Mouse (Mus musculus): ENCODE measurements around the gene Prep. TPM values are rescaled to one million over a fixed set of nuclear protein-coding genes. Genes with fewer than 3 reads are reported as not detected.

The Prep gene
- polyA plus RNA-seq (2014; fragmentation: Nextera tagmentation; extraction: Ambion mirVana): 27.3 and 29.2 TPM in 2 replicates

DNA sequence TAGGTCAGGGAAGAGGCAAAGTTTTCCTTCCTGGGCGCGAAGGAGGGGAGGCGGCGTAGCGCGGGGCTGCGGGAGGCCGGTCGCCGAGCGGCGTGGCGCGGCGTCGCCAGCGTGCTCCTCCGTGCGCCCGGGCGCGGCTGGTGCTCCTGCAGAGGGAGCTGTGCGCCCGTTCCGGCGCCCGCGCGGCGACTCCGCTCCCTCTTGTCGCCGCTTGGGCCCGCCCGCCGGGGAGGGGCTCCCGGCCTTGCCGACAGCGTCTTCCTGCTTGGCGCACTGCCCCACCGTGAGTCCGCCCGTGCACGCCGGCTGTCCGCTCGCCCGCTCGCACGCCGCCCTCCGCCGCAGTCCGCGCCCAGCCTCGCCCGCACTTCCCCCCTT, at the start of gene Prep:
Prep (plus strand) TSS at position 273 of the 378 bp plus-strand sequence.
- peak; percentile 97 for DNase-seq (ENCODE audit: low spot score, missing footprints)
- no peaks in the 10 kb centered on the region for H3K36me3 ChIP-seq (ENCODE audit: control insufficient read depth, insufficient read depth, low read length)
- peak within 1 kb of the TSS; percentile 68 for H3K27ac ChIP-seq (ENCODE audit: low read depth, low read length)
- no peaks in the 10 kb centered on the region for H3K27me3 ChIP-seq (ENCODE audit: control insufficient read depth, insufficient read depth, low read length)
- no peaks in the 10 kb centered on the region for H3K9me3 ChIP-seq (ENCODE audit: control insufficient read depth, low read length)
- peak within 1 kb of the TSS; percentile 93 for H3K9ac ChIP-seq (ENCODE audit: low read length)
- ATAC-seq (ENCODE audit: low FRiP score): peak; percentile 96
- peaks cover 6% of the 10 kb centered on the region; the same call in 1 of the 2 replicates for H3K4me1 ChIP-seq (ENCODE audit: control insufficient read depth, insufficient read depth, low read length)
- WGBS: under 1% methylated on average over 49 of the region's 57 CpGs
- H3K4me3 ChIP-seq (ENCODE audit: low read depth, low read length): peak within 1 kb of the TSS; percentile 85
- H3K4me2 ChIP-seq: peak within 1 kb of the TSS; percentile 68

DNA sequence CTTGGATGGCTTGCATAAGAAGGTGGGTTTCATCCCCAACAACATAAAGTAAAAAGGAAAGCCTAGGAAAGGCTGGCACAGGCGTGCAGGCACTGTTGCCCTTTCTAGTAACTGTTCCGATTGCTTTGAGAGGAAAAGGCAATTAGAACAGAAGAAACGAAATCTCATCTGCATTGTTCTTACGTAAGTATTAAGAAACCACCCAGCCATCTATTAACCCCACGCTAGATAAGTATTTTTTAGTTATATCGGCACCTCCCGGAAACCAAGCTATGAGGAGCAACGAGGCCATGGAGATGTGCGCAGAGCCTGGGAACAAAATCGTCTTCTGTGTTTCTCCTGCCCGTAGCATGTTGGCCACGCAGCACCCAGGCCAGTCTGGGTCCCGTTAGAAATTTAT, 49.7 kb upstream of the Prep start:
- no peaks in the 10 kb centered on the region for H3K27me3 ChIP-seq (ENCODE audit: control insufficient read depth, insufficient read depth, low read length)
- 98% methylated on average over 13 of the region's 13 CpGs for WGBS
- DNase-seq (ENCODE audit: low spot score, missing footprints): peak; percentile 73
- H3K27ac ChIP-seq (ENCODE audit: low read depth, low read length): no peak overlapping the region
- H3K36me3 ChIP-seq (ENCODE audit: control insufficient read depth, insufficient read depth, low read length): no peaks in the 10 kb centered on the region
- H3K4me3 ChIP-seq (ENCODE audit: low read depth, low read length): no peak overlapping the region
- no peak overlapping the region for H3K9ac ChIP-seq (ENCODE audit: low read length)
- no peak overlapping the region for H3K4me2 ChIP-seq
- H3K4me1 ChIP-seq (ENCODE audit: control insufficient read depth, insufficient read depth, low read length): no peaks in the 10 kb centered on the region
- H3K9me3 ChIP-seq (ENCODE audit: control insufficient read depth, low read length): peaks cover 2% of the 10 kb centered on the region; the same call in 1 of the 2 replicates
- ATAC-seq (ENCODE audit: low FRiP score): no peak

DNA sequence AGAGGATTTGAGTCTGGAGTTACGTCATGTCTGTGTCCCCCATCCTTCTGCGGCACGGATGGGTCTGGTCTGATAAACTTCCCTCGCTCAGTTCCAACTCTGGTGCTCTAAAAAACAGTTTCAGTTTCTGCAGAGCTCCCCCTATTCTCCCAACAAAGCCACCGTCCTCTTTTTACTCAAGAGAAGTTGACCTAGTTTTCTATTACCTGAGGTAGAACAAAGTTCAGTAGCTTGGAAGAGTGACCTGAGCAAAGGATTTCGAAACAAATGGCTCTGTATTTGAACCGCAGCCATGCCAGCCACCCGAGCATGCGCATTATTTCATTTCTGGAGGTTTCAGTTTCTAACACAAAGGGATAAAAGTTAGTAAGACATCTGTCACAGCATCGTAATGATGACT, 49.2 kb upstream of the Prep start:
- Histone ChIP-seq H3K4me2 (no peak overlapping the region), H3K4me1 (ENCODE audit: control insufficient read depth, insufficient read depth, low read length) (no peaks in the 10 kb centered on the region), H3K27ac (ENCODE audit: low read depth, low read length) (no peak overlapping the region), H3K9me3 (ENCODE audit: control insufficient read depth, low read length) (peaks cover 2% of the 10 kb centered on the region; the same call in 1 of the 2 replicates), H3K36me3 (ENCODE audit: control insufficient read depth, insufficient read depth, low read length) (no peaks in the 10 kb centered on the region), H3K9ac (ENCODE audit: low read length) (no peak overlapping the region), H3K27me3 (ENCODE audit: control insufficient read depth, insufficient read depth, low read length) (no peaks in the 10 kb centered on the region), H3K4me3 (ENCODE audit: low read depth, low read length) (no peak overlapping the region)
- 91% methylated on average over 10 of the region's 10 CpGs for whole genome bisulfite sequencing
- DNase-seq (ENCODE audit: low spot score, missing footprints) (no peak), ATAC-seq (ENCODE audit: low FRiP score) (no peak)

DNA sequence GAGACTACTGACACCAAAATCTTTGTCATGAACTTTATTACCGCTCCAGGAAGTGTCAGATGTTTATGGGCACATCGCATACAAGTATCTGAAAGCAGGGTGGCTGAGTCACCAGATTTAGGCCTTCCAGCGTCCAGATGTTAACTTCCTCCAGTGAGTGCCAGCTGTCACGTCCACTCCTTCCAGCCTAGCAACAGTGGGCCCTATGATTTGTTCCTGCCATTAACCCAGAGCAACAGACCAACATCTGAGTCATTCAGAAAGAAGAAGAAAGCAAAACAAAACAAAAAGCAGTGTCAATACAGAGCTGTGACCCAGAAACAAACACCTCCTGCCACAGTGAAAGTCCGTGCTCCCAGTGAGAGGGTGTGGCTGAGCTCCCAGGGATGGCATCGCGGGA, 47.6 kb upstream of the Prep start:
- H3K4me2 ChIP-seq: no peak overlapping the region
- DNase-seq (ENCODE audit: low spot score, missing footprints): no peak
- 45% methylated on average over 7 of the region's 7 CpGs for WGBS
- no peaks in the 10 kb centered on the region for H3K4me1 ChIP-seq (ENCODE audit: control insufficient read depth, insufficient read depth, low read length)
- peaks cover 2% of the 10 kb centered on the region; the same call in 1 of the 2 replicates for H3K9me3 ChIP-seq (ENCODE audit: control insufficient read depth, low read length)
- no peak overlapping the region for H3K27ac ChIP-seq (ENCODE audit: low read depth, low read length)
- H3K27me3 ChIP-seq (ENCODE audit: control insufficient read depth, insufficient read depth, low read length): no peaks in the 10 kb centered on the region
- no peak overlapping the region for H3K4me3 ChIP-seq (ENCODE audit: low read depth, low read length)
- no peak overlapping the region for H3K9ac ChIP-seq (ENCODE audit: low read length)
- ATAC-seq (ENCODE audit: low FRiP score): no peak
- H3K36me3 ChIP-seq (ENCODE audit: control insufficient read depth, insufficient read depth, low read length): no peaks in the 10 kb centered on the region

DNA sequence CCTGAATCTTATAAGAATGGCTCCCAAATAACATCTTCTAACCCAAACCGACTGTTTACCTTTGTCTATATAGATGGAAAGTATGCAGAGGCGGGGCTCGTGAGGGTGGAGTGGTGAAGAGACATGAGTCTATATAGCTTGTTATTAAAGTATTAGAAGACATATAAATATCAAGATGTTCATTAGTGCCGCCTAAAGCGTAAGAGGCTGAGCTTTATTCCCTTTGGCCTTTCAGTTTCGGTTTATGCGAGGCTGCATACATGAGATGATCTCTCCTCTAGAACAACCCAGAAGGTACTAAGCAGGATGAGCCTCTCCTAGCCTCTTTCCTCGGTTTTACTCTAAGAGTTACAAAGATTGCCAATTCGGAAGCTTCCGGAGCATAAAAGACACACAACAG, 47.2 kb upstream of the Prep start:
- no peak overlapping the region for H3K4me2 ChIP-seq
- H3K27ac ChIP-seq (ENCODE audit: low read depth, low read length): no peak overlapping the region
- no peak for ATAC-seq (ENCODE audit: low FRiP score)
- peak; percentile 69 for DNase-seq (ENCODE audit: low spot score, missing footprints)
- 89% methylated on average over 10 of the region's 10 CpGs for WGBS
- no peak overlapping the region for H3K4me3 ChIP-seq (ENCODE audit: low read depth, low read length)
- H3K36me3 ChIP-seq (ENCODE audit: control insufficient read depth, insufficient read depth, low read length): no peaks in the 10 kb centered on the region
- H3K4me1 ChIP-seq (ENCODE audit: control insufficient read depth, insufficient read depth, low read length): no peaks in the 10 kb centered on the region
- no peak overlapping the region for H3K9ac ChIP-seq (ENCODE audit: low read length)
- peaks cover 2% of the 10 kb centered on the region; the same call in 1 of the 2 replicates for H3K9me3 ChIP-seq (ENCODE audit: control insufficient read depth, low read length)
- no peaks in the 10 kb centered on the region for H3K27me3 ChIP-seq (ENCODE audit: control insufficient read depth, insufficient read depth, low read length)

DNA sequence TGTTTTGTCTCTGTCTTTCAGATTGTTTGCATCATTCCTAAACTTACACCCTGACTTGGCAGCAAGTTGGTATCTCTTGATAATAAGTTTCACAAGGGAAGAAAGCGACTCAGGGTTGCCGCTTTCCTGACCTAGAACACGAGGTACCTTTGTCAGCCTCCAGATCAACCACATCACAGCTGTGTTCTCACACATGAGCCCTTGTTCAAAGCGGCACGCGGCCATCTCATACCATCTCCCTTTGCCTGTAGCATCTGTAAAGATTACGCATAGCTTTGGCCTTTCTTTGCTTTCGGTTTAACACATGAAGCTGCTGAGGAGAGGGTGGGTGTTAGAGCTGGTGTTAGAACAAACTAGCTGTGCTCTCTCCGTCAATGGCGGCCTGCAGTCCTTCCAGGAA, 46.7 kb upstream of the Prep start:
- no peak overlapping the region for H3K9ac ChIP-seq (ENCODE audit: low read length)
- no peak overlapping the region for H3K27ac ChIP-seq (ENCODE audit: low read depth, low read length)
- H3K4me3 ChIP-seq (ENCODE audit: low read depth, low read length): no peak overlapping the region
- H3K4me2 ChIP-seq: no peak overlapping the region
- H3K27me3 ChIP-seq (ENCODE audit: control insufficient read depth, insufficient read depth, low read length): no peaks in the 10 kb centered on the region
- ATAC-seq (ENCODE audit: low FRiP score) (no peak), DNase-seq (ENCODE audit: low spot score, missing footprints) (no peak)
- H3K9me3 ChIP-seq (ENCODE audit: control insufficient read depth, low read length): peaks cover 2% of the 10 kb centered on the region; the same call in 1 of the 2 replicates
- H3K4me1 ChIP-seq (ENCODE audit: control insufficient read depth, insufficient read depth, low read length): no peaks in the 10 kb centered on the region; the same call in 1 of the 2 replicates
- 93% methylated on average over 10 of the region's 10 CpGs for WGBS
- H3K36me3 ChIP-seq (ENCODE audit: control insufficient read depth, insufficient read depth, low read length): no peaks in the 10 kb centered on the region

DNA sequence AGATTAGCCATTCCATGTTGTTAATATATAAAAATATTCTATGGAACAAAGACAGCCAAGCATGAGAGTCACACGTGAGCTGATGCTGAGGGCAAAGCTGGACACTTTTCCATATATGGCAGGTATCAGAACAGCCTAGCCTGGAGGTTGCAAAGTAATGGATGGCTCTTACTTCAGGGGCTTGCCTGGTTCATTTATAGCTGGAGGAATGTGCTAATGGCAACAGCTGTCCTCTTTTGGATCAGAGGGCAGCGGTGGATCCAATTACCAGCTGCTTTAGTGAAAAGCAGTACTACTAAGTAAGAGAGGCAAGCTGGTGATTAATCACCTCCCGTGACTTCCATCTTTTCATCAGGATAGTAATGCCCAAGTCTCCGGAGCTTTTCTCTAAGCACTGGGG, 41.8 kb upstream of the Prep start:
- H3K4me1 ChIP-seq (ENCODE audit: control insufficient read depth, insufficient read depth, low read length): no peaks in the 10 kb centered on the region; the same call in 1 of the 2 replicates
- H3K9me3 ChIP-seq (ENCODE audit: control insufficient read depth, low read length): no peaks in the 10 kb centered on the region
- ATAC-seq (ENCODE audit: low FRiP score): no peak
- DNase-seq (ENCODE audit: low spot score, missing footprints): no peak
- no peak overlapping the region for H3K4me2 ChIP-seq
- 36% methylated on average over 4 of the region's 4 CpGs for WGBS
- no peak overlapping the region for H3K9ac ChIP-seq (ENCODE audit: low read length)
- no peak overlapping the region for H3K4me3 ChIP-seq (ENCODE audit: low read depth, low read length)
- no peaks in the 10 kb centered on the region for H3K27me3 ChIP-seq (ENCODE audit: control insufficient read depth, insufficient read depth, low read length)
- no peaks in the 10 kb centered on the region for H3K36me3 ChIP-seq (ENCODE audit: control insufficient read depth, insufficient read depth, low read length)
- no peak overlapping the region for H3K27ac ChIP-seq (ENCODE audit: low read depth, low read length)

DNA sequence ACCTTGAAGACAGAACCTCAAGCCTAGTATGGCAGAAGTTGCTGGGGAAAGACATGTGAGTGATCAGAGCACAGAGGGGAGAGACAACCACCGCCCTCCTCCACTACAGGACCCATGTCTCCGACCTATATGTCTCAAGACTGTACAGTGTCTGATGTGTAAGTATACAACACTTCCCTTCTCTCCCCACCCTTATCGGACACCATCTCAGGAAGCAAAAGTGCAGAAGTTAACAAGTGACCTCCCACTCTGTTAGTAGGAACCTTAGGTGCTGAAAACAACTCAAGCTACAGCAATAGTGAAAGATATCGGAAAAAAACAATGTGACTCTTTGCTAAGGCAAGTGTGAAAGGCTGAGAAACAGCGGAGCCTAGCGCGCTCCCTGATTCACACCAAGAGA, 40.1 kb upstream of the Prep start:
- H3K9me3 ChIP-seq (ENCODE audit: control insufficient read depth, low read length): no peaks in the 10 kb centered on the region
- no peaks in the 10 kb centered on the region; the same call in 1 of the 2 replicates for H3K4me1 ChIP-seq (ENCODE audit: control insufficient read depth, insufficient read depth, low read length)
- no peaks in the 10 kb centered on the region for H3K36me3 ChIP-seq (ENCODE audit: control insufficient read depth, insufficient read depth, low read length)
- no peak overlapping the region for H3K4me2 ChIP-seq
- H3K9ac ChIP-seq (ENCODE audit: low read length): no peak overlapping the region
- 93% methylated on average over 7 of the region's 7 CpGs for WGBS
- no peak for DNase-seq (ENCODE audit: low spot score, missing footprints)
- no peak overlapping the region for H3K4me3 ChIP-seq (ENCODE audit: low read depth, low read length)
- no peaks in the 10 kb centered on the region for H3K27me3 ChIP-seq (ENCODE audit: control insufficient read depth, insufficient read depth, low read length)
- no peak for ATAC-seq (ENCODE audit: low FRiP score)
- H3K27ac ChIP-seq (ENCODE audit: low read depth, low read length): no peak overlapping the region

DNA sequence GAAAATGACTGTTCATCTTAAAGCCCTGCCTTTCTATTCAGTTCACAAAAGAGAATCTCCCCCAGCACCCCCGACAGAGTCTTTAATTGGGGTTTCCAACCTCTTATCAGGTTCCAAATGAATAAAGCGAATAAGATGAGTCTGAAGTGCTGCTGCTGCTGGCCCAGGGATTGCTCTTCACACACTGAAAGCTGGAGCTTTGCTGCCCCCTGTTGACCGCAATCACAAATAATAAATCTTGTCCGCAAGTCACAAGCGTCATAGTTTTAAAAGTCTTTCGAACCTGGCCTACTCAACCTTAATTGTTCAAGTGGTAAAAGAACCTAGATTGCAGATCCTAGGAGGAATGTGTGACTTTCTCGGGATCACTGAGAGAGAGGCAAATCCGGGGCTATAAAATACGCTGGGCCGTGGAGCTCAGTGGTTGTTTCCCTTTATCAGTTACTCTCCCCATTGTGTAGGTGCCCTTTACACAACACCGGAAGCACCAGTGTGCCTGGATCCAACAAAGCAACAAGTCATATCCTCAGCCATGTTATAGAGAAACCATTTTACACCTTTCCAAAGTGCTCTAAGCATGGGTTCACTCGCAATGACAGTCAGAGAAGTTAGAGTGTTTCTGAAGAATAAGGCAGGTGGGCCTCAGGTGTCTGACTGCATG, 21.6 kb upstream of the Prep start:
- ATAC-seq (ENCODE audit: low FRiP score) (peak; percentile 33; the same call in 1 of the 2 replicates), DNase-seq (ENCODE audit: low spot score, missing footprints) (peak; percentile 98)
- H3K4me1 ChIP-seq (ENCODE audit: control insufficient read depth, insufficient read depth, low read length): no peaks in the 10 kb centered on the region
- H3K4me2 ChIP-seq: no peak overlapping the region
- H3K9me3 ChIP-seq (ENCODE audit: control insufficient read depth, low read length): no peaks in the 10 kb centered on the region
- H3K36me3 ChIP-seq (ENCODE audit: control insufficient read depth, insufficient read depth, low read length): no peaks in the 10 kb centered on the region
- WGBS: 31% methylated on average over 12 of the region's 12 CpGs
- no peak overlapping the region for H3K9ac ChIP-seq (ENCODE audit: low read length)
- H3K4me3 ChIP-seq (ENCODE audit: low read depth, low read length): no peak overlapping the region
- no peaks in the 10 kb centered on the region for H3K27me3 ChIP-seq (ENCODE audit: control insufficient read depth, insufficient read depth, low read length)
- H3K27ac ChIP-seq (ENCODE audit: low read depth, low read length): no peak overlapping the region
